Mouse (Mus musculus) heart, adult 18-20 months (tissue): Measurements from ENCODE around the gene Tanc2. TPM values are rescaled to one million over a fixed set of nuclear protein-coding genes. Genes with fewer than 3 reads are reported as not detected.

Experiments
- DNase-seq, 2 experiments: peaks; one replicate each; pipeline ENCODE4 v3.0.0; 2021 to 2022; ENCODE audit warnings: mixed read lengths in 1 of 2
- microRNA-seq, 2 experiments: library from miRNA; unstranded; fragments of <30 nt; microRNA quantifications; one replicate each; pipeline ENCODE4 v1.2.0; 2022
- total RNA-seq, 2 experiments: library from RNA; stranded (reverse); gene quantifications; 2 replicates each; pipeline ENCODE4 v1.2.3; 2021

The Tanc2 gene
- total RNA-seq, 2 experiments from 2014 or later, result 10.8 to 12.3 TPM

- DNase-seq, result peak in 1 of 2 experiments; percentile 47
Observed at GRCm38 (mm10) chr11:105955815-105956430, 366.1 kb downstream of the Tanc2 start.

GRCm38 (mm10) chr11:105957501-105957900 lies 367.7 kb downstream of the Tanc2 start:
- DNase-seq, result no peak

- no peak for DNase-seq
Observed at GRCm38 (mm10) chr11:105958566-105958965, 368.8 kb downstream of the Tanc2 start.

- peak in 1 of 2 experiments; percentile 62 for DNase-seq
Observed at GRCm38 (mm10) chr11:105959355-105959754, 369.6 kb downstream of the Tanc2 start.

GRCm38 (mm10) chr11:105964691-105965090 lies 374.9 kb downstream of the Tanc2 start:
- DNase-seq, result no peak

- DNase-seq, result no peak
Observed at GRCm38 (mm10) chr11:105966288-105966687, 376.5 kb downstream of the Tanc2 start.

- peak; percentile 58 to 64 for DNase-seq
Observed at GRCm38 (mm10) chr11:105967741-105968574, 378.2 kb downstream of the Tanc2 start, which contains the start of gene Ace. Gene Ace (plus strand): TSS chr11:105967945.

GRCm38 (mm10) chr11:105968948-105969347 lies 379.2 kb downstream of the Tanc2 start:
- DNase-seq, result peak; percentile 42 to 52

- peak; percentile 83 to 84 for DNase-seq
Observed at GRCm38 (mm10) chr11:105969516-105969915, 379.7 kb downstream of the Tanc2 start.

- DNase-seq, result no peak
Observed at GRCm38 (mm10) chr11:105974593-105974992, 384.8 kb downstream of the Tanc2 start.

GRCm38 (mm10) chr11:105975050-105975449 lies 385.3 kb downstream of the Tanc2 start:
- no peak for DNase-seq

- no peak for DNase-seq
Observed at GRCm38 (mm10) chr11:105975636-105976035, 385.9 kb downstream of the Tanc2 start.

- DNase-seq, result no peak
Observed at GRCm38 (mm10) chr11:105978232-105978631, 388.4 kb downstream of the Tanc2 start.

GRCm38 (mm10) chr11:105978634-105979033 lies 388.8 kb downstream of the Tanc2 start:
- no peak for DNase-seq

Small RNA genes lying within 50 kb of the gene (microRNA-seq; reads per million reads assigned to microRNA genes)
- gene Gm23990, result 0 reads per million in 2 experiments

Other genes with a start within 250 kb of the Tanc2 start
- gene March10, start 133.3 kb upstream of the Tanc2 start, total RNA-seq, result not detected